Mouse (Mus musculus): Measurements from ENCODE around the gene Odf2. TPM values are rescaled to one million over a fixed set of nuclear protein-coding genes. Genes with fewer than 3 reads are reported as not detected.

Gene Odf2
- 63.6 TPM for polyA plus RNA-seq (2017; shearing (Covaris generic))

GRCm38 (mm10) chr2:29889066-29889944 lies at the start of gene Odf2:
Odf2 (plus strand) TSS chr2:29889221.

DNA sequence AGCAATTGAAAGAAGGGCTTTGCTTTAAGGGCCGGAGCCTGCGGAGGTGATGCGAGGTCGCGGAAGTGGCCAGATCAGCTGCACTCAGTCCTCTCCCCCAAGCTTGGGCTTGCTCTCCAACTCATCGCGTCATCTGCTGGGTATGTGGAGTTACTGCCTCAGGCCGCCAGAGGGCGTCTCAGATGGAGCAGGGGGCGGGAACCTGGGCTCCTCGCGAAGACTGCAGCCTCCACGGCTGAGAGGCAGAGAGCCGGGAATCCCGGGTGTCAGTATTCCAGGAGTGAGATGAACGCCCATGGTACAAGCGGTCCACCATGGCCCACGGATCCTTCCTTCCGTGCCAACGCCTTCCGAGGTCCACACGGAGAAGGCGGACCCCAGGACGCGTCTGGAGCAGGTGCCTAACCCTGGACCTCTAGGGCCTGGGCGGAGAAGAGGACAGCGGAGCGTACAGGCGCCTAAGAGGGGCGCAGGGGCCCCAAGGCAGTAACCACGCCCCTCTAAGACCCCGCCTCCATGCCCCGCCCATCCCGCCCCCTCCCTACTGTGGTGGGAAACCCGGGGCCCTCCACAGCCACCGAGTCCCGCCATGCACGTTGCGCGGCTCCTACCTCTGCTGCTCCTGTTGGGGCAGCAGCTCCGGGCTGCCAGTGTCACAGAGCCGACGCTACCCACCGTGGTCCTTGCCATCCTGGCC lies 19.9 kb upstream of the Odf2 start, which contains the start of gene Cercam:
Gene Cercam (plus strand): TSS at position 216 of the 697 bp plus-strand sequence.

DNA sequence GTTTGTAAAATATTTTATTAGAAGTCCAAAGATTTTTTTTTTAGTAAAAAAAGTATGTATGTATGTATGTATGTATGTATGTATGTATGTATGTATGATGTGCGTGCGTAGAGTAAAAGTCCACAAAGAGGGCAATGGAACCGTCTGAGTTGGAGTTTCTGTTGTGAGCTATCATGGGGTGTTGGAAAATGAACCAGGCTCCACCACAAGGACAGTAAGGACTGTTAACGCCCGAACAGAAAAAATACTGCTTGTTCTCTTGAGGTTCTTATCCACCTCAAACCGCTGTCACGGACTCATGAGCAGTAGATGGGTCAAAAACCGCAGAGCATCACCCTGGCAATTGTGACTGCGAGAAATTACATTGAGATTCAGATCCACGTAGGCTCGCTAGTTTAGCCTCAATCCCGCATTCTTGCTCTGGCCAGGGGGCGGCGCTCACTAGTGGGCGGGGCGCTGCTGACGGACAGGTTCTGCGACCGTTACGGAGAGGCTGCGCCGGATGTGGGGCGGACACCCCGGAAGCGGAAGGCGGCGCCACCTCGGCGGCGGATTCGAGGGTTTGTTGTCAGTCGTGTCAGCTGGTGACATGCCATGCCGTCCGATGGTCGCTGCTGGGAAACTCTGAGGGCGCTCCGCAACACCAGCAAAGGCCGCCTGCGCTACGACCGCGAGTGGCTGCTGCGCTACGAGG lies 46.0 kb downstream of the Odf2 start, which contains the start of gene Gle1:
Gene Gle1 (plus strand): TSS at position 521 of the 694 bp plus-strand sequence.

GRCm38 (mm10) chr2:29965250-29965843 lies 76.3 kb downstream of the Odf2 start, which contains the start of gene Sptan1:
Sptan1 (plus strand) TSS chr2:29965560.

Other genes with a start within 250 kb of the Odf2 start
- not detected for gene Gm13420, start 137.5 kb upstream of the Odf2 start, polyA plus RNA-seq (2017; shearing (Covaris generic))
- gene Gm13547, start 129.9 kb upstream of the Odf2 start, polyA plus RNA-seq (2017; shearing (Covaris generic)) = not detected
- gene Coq4, start 101.7 kb upstream of the Odf2 start, polyA plus RNA-seq (2017; shearing (Covaris generic)) = 6.1 TPM
- 19.3 TPM for gene Trub2, start 100.7 kb upstream of the Odf2 start, polyA plus RNA-seq (2017; shearing (Covaris generic))
- 3.4 TPM for gene Slc27a4, start 86.6 kb upstream of the Odf2 start, polyA plus RNA-seq (2017; shearing (Covaris generic))
- 19.6 TPM for gene Urm1, start 69.1 kb upstream of the Odf2 start, polyA plus RNA-seq (2017; shearing (Covaris generic))
- 2.4 TPM for gene Cercam, start 20.1 kb upstream of the Odf2 start, polyA plus RNA-seq (2017; shearing (Covaris generic))
- gene Gle1, start 46.2 kb downstream of the Odf2 start, polyA plus RNA-seq (2017; shearing (Covaris generic)) = 53.7 TPM
- 87.7 TPM for gene Sptan1, start 76.3 kb downstream of the Odf2 start, polyA plus RNA-seq (2017; shearing (Covaris generic))
- 2.3 TPM for gene Wdr34, start 159.7 kb downstream of the Odf2 start, polyA plus RNA-seq (2017; shearing (Covaris generic))
- 287 TPM for gene Set, start 168.2 kb downstream of the Odf2 start, polyA plus RNA-seq (2017; shearing (Covaris generic))
- gene Pkn3, start 188.5 kb downstream of the Odf2 start, polyA plus RNA-seq (2017; shearing (Covaris generic)) = 1.1 TPM
- gene Zdhhc12, start 204.4 kb downstream of the Odf2 start, polyA plus RNA-seq (2017; shearing (Covaris generic)) = 9.4 TPM
- gene Zer1, start 235.4 kb downstream of the Odf2 start, polyA plus RNA-seq (2017; shearing (Covaris generic)) = 21.4 TPM
- 5.4 TPM for gene Tbc1d13, start 244.5 kb downstream of the Odf2 start, polyA plus RNA-seq (2017; shearing (Covaris generic))